Mouse (Mus musculus) gastrocnemius, postnatal 36 days (tissue): ENCODE results near the gene Grin3b. TPM values are rescaled to one million over a fixed set of nuclear protein-coding genes. Genes with fewer than 3 reads are reported as not detected.
A peak's percentile ranks its signal among the peaks of the same experiment; 100 is the strongest.

ENCODE experiments used
- DNase-seq, 2 experiments: peaks; one replicate each; pipeline ENCODE4 v3.0.0; 2022
- intact Hi-C: fragments of 180-260 bp; cut with DNase I; formaldehyde crosslinking; loops from one replicate; pipeline ENCODE4 v1.15.1; 2025
- long read RNA-seq, 2 experiments: library from polyadenylated mRNA; stranded (forward); transcript quantifications; one replicate each; pipeline ENCODE4 v2.0.0; 2021
- total RNA-seq, 2 experiments: library from RNA; stranded (reverse); gene quantifications; 2 replicates each; pipeline ENCODE4 v1.2.3; 2021

Grin3b gene
- under 1 TPM; 0.07 to 0.15 TPM for total RNA-seq
- long read RNA-seq, experiment 1, partial matches to known transcripts: 0 of 1 reads
- long read RNA-seq, experiment 1, other reads (novel, unspliced or antisense): 0 of 1 reads
- long read RNA-seq, experiment 2: 0 reads

DNA sequence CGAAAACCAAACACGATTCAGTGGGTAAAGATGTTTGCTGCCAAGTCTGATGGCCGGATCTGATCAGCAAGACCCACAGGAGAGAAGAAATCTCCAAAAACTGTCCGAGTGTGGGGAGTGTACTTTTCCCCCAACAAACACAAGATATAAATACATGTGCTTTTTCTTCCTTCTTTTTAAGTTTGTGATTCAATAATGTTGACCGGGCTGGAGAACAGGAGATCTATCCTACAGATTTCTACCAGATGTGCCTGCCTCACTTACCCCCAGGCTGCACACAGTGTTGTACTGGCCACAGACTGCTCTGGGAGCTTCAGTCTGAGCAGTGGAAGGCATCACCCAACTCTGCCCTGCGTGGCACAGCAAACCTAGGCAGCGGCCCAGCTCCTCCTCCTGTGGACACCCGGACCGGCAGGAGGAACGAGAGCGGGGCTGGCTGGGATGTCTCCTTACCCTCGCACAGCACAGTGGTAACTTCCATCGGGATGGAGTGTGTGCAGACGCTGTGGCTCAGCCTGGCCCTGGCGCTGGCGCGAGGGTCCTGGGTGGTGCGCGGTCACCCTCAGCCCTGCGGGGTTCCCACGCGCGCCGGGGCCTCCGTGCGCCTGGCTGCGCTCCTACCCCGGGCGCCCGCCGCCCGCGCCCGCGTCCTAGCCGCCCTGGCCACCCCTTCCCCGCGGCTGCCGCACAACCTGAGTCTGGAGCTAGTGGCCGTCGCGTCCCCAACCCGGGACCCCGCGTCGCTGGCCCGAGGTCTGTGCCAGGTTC, at the start of gene Grin3b:
TSS of gene Grin3b (plus strand) at position 301 of the 768 bp plus-strand sequence.
- intact Hi-C loops: no loop called here
- DNase-seq: no peak

DNA sequence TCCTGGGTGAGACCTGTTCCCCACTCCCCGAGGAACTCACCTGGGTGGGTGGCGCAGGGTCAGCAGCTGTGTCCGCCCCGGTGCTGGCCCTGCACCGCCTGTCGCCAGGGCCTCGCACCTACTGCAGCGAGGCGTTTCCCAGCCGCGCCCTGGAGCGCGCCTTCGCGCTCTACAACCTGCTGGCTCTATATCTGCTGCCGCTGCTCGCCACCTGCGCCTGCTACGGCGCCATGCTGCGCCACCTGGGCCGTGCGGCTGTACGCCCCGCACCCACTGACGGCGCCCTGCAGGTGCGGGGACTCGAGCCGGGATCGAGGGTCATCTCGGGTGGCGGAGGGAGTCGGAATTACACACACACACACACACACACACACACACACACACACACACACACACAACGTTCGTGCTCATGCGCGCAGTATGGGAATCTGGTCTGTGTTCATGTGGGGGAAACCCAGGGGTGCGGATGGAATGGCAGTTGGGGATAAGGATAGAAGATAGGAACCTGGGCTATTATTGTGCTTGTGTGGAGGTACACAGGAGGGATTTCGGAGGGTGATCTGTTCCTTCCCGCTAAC, 49.5 kb upstream of the Grin3b start, which contains the start of gene R3hdm4:
TSS of gene R3hdm4 (minus strand) at position 251 of the 578 bp plus-strand sequence.
- intact Hi-C loops: no loop called here
- DNase-seq: no peak

DNA sequence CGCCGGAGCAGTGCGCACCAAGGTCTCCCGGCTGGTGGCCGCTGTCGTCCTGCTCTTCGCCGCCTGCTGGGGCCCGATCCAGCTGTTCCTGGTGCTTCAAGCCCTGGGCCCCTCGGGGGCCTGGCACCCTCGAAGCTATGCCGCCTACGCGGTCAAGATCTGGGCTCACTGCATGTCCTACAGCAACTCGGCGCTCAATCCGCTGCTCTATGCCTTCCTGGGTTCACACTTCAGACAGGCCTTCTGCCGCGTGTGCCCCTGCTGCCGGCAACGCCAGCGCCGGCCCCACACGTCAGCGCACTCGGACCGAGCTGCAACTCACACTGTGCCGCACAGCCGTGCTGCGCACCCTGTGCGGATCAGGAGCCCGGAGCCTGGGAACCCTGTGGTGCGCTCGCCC, 48.9 kb upstream of the Grin3b start:
- intact Hi-C loops: no loop called here
- no peak for DNase-seq

DNA sequence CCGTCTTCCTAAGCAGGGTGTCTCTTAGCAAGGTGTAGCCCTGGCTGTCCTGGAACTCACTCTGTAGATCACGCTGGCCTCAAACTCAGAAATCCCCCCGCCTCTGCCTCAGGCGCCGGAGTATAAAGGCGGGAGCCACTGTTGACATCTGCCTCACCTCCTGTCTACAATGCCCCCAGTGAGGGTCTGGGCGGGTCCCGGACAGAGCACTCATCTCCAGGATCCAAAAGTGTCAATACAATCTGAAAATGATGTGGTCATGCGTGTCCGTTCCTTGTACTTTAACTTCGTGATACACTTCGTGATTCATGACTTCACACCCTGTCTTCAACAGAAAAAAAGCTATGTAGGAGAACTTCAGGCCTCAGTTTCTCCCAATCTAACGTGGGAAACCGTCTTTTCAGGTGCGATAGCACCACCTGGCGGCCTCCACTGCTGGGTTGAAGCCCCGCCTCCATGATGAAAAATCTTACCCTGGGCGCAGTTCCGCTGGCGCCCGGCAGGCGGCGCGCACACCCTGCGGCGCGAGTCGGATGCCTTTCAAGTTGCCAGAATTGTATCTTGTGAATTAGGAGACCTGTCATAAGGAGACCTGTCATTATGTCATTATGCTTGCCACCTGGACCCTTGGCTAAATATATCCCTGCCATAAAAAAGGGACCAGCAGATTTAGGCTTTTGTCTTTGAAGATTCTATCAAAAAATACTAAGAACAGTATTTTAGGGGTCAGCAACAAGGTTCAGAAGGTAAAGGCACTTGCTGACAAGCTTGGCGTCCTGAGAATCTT, 45.3 kb upstream of the Grin3b start:
- DNase-seq: peak; percentile 86 to 94
- intact Hi-C loops: loop anchor here (1.0 kb wide), 2 partner anchors 33 kb away; no protein-coding TSS in a partner anchor

DNA sequence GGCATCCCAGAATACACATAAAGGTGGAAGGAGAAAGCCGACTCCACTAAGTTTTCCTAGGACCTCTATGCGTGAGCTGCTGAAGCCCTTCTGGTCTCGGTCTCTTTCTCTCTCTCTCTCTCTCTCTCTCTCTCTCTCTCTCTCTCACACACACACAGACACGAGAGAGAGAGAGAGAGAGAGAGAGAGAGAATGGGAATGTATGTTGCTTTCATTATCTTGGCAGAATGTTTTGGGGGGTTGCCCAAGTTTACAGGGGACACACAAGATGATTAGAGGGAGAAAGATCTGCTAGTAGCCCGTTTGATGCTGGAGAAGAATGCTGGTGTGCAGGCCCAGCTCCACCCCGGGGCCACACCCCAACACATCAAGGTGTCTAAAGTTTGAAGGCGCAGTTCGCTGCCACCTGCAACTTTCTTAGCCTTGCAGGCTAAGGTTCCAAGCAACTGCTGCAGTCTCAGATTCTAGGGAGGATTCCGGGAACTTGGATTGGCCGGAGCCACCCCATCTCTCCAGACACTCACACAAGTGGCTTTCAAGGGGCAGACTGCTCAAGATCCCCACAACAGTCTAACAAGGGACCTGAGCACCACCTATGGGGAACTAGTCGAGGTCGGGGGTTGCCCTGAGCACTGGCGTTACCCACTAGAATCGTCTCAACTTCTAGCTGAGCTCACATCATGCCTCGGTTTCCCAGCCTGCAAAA, 44.6 kb upstream of the Grin3b start:
- DNase-seq: no peak
- intact Hi-C loops: loop anchor here (1.0 to 2.0 kb wide), 2 partner anchors 29 to 32 kb away; no protein-coding TSS in a partner anchor

DNA sequence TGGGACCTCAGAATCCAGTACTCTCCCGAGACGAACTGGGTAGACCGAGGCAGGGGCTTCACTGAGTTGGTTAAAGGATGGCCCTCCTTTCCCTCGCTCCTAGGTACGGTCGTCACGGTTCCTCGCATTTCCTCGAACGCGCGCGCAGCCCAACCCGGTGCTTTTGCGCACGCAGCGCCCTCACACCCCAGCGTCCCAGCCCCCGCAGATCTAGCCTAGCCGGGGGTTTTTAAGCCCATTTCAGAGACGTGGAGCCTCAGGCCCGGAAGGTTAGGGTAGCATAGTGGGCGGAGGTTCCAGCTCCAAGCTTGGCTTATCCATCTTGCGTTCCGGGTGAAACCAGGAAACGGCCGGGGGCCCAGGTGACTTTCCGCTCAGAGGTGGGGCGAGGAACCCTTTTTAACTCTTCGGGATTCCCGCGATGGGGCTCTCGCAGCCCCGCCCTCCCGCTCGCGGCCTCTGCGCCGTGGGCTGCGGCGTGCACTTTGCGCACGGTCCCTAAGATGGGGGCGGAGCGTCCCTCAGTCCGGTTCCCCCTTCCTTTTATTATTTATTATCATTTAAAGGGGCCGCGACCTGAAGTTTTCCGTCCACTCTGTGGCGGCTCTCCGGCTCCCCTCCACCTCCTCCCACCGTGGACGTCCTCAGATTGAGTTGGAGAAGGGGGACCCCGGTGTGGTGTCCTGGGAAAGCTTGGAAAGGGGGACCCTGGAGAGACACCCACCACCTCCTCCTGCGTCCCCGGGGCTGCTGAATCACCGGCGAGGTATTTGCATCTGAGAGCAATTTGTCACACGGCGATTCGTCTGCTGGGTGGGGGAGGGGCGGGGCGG, 43.8 kb upstream of the Grin3b start, which contains the start of gene Arid3a:
TSS of gene Arid3a (plus strand) at position 553 of the 833 bp plus-strand sequence.
- intact Hi-C loops: loop anchor here (2.0 kb wide), 1 partner anchor 28 kb away; no protein-coding TSS in a partner anchor
- peak; percentile 77 to 83 for DNase-seq

DNA sequence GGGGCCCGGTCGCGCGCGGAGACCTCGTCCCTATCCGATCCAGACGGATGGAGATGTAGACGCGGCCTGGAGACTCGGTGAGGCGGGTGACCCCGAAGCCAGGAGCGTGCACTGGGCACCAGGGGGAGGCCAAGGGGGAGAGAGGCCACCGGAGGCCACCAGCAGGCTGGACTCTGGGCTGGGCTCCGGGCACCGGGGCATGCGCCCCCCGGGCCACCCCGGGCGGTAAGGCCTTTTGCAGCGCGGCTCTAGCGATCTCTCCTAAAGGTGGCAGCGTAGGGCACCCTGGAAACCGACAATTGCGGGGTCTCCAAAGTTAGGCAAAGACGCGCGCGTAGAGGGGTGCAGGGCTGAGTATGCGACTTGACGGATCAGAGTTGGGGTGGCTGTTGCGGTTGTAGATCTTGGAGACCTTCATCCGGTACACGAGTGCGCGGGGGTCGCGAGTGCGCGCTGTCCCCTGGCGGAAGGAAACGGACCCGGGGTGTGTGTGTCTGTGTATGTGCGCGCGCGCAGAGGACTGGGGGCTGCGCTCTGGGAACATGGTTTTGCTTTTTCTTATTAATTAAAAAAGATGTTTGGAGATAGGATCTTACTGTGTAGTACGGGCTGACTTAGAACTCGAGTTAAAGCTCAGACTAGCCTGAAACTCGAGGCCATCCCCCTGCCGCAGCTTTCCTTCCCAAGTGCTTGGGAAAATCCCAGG, 43.0 kb upstream of the Grin3b start:
- intact Hi-C loops: loop anchor here (2.0 kb wide), 1 partner anchor 27 kb away; no protein-coding TSS in a partner anchor
- peak in 1 of 2 experiments; percentile 58 for DNase-seq

DNA sequence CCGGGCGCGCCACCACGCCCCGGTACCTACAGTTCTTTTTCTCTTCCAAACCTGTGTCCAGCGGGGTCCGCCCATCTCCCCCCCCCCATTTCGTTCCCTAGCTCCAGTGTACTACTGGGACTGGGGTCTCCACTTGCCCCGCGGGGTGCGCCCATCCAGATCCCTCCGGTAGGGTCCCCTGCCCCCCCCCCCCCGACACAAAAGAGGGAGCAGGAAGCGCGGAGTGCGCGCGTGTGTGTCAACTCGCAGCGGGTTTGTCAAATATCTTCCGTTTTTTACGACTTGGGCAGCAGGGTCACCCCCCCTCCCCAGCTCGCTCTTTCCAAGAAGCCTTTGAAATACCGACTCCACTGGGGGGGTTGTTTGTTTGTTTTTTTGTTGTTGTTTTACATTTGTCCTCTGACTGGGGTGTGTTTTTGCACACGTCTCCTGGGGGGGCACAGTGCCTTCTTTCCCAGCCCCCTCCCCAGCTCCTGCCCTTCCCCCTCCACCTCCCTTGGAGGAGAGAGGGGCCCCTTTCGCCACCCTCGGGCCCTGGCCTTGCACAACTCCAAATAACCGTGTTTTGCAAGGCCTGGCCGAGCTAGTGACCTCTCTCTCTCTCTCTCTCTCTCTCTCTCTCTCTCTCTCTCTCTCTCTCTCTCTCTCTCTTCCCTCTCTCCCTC, 42.4 kb upstream of the Grin3b start:
- DNase-seq: no peak
- intact Hi-C loops: no loop called here

DNA sequence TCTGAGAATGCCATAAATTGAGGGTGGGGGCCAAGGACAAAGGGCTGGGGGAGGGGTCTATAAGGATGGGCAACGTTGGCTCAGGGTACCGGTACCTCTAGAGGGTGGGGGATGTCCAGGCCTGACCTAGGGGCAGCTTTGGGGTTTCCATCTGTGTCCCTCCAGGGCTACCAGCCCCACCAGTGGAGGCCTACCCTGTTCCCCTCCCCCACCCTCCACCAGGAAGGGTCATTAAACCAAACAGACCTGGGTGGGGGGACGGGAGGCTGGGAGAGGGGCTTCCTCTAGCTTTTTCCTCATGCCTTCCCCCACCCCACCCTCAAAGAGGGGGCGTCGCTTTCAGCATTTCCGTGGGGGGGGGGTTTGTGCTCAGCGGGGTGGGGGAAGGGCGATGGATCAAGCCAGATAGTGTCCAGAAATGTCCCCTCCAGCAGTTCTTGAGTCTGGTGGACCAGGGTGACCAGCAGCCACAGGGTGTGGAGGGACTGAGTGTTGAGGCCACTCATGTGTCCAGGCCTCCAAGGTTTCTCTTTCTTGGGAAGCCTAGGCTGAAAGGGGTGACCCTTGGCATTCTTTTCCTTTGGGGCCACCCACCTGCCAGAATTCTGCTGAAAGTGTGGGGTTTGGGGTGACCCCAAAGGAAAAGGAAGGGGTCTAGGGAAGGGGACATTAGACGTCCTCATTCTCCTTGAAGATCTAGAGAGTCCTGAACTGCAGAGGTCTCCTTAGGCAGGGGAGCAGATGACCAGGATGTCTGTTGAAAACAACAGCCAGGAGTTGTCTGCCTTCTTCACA, 41.4 kb upstream of the Grin3b start:
- DNase-seq: no peak
- intact Hi-C loops: no loop called here

DNA sequence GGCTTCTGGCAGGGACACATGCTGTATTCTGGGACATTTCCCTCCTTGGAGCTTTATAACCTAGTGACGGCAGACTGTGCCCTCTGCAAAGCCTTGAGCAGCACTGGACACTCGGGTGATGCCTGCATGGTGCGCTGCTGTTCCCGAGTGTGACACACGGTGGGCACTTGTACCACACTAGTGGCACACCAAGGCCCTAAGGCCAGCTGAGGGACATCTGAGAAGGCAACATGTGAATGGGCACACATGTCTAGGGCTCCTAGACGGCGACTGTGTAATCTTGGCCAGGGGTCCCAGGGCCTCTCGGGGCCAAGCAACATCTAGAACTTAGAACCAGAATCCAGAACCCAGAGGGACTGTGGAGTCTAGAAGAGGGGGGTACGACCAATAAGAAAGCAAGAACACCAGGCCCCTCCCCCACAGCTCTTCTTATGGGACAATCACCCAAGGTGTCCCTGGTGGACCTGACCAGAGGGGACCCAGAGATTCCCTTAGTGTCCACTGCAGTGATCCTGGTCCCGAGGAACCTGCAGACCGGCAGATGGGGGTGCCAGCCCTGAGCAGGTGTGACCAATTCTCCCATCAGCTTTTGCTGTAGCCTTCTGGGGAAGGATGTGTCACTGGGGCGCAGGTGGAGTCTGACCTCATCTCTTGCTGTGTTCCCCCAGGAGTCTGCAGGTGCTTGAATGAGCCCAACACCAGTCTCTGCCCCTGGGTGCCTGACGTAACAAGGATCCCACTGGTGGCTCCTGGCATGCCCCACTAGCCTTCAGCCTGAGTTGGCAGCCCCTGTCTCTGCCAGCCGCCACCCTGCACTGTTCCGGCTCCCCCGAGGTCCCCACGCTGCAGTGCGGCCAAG, 40.3 kb upstream of the Grin3b start:
- DNase-seq: no peak
- intact Hi-C loops: no loop called here

DNA sequence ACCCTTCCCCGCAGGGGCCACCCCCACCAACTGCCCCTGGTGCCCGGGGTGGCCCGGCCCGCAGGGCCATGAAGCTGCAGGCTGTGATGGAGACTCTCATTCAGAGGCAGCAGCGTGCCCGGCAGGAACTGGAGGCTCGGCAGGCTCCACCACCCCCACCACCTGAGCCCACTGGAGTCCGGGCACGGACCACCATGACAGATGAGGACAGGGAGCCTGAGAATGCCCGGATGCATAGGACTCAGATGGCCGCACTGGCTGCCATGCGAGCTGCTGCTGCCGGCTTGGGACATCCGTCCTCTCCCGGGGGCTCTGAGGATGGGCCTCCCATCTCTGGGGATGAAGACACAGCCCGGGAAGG, 39.7 kb upstream of the Grin3b start:
- intact Hi-C loops: no loop called here
- no peak for DNase-seq

DNA sequence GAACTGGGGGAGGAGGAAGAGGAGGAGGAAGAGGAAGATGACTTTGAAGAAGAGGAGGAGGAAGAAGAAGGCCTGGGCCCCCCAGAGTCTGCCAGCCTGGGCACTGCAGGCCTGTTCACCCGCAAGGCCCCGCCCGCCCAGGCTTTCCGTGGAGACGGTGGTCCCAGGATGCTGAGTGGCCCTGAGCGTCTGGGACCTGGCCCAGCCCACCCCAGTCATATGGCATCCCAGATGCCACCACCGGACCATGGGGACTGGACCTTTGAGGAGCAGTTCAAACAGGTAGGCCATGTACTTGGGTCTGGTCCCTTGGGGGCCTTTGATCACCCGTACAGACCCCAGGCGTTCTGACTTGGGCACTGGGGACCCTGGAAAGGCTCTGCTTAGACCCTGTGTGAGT, 38.7 kb upstream of the Grin3b start:
- DNase-seq: no peak
- intact Hi-C loops: no loop called here

DNA sequence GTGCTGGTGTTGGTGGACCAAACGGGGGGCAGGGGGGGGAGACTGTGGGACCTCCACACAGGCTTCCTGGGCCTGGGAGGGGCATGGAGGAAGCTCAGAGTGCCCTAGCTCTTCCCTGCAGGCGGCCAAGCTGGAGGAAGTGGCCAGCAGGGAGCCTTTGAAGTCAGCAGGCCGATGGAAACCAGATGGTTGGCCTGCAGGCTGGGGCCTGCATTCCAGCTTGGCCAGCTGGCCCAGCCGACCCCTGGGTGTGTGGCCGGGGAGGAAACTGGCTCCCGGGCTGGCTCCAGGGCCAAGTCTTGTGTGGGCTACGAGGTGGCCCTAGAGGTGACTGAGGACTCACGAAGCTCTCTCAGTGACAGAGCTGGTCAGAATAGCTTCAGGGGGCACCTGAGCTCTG, 37.8 kb upstream of the Grin3b start:
- intact Hi-C loops: no loop called here

DNA sequence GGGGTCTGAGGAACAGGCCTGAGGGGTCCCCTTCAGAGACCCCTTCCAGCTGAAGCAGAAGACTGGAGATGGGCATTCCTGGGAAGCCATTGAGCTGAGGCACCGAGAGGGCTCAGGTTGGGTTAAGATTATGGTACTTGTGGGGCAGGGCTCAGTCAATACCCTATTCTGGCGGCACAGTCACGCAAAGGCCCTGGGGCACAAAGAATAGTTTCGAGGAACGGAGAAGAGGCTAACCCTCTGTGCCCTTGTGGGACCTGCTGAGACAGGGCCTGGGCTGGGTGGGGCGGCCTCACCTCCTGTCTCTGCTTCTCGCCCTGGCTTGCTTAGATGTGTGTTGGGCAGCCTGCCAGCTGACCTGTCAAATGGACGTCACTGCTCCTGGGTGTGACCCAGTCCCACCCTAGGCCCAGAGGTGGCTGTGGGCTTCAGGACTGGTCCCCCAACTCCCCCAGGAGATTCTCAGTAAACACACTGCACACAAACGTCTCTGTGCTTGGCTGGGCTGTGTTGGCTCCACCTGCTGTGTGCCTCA, 37.3 kb upstream of the Grin3b start:
- no peak for DNase-seq
- intact Hi-C loops: no loop called here

More for the DNA sequence above, 37.8 kb upstream of the Grin3b start:
- peak; percentile 66 to 79 for DNase-seq

DNA sequence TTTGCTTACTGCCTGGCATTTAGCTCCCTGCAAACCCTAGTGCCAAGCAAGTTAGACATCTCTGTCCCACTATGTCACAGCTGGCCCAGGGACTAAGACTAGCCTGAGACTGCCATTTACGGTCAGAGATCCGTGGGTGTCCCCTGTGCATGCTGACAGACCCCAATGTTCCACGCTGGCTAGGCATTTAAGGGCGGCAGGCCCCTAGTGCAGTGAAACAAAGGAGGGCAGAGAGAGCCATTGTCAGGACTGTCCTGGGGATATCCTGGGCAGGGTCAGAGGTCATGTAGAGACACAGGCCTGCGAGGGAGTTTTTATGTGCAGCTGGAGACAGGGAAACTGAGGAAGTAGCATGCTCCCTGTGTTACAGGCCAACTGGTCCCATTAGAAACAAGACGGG, 36.7 kb upstream of the Grin3b start:
- intact Hi-C loops: no loop called here

DNA sequence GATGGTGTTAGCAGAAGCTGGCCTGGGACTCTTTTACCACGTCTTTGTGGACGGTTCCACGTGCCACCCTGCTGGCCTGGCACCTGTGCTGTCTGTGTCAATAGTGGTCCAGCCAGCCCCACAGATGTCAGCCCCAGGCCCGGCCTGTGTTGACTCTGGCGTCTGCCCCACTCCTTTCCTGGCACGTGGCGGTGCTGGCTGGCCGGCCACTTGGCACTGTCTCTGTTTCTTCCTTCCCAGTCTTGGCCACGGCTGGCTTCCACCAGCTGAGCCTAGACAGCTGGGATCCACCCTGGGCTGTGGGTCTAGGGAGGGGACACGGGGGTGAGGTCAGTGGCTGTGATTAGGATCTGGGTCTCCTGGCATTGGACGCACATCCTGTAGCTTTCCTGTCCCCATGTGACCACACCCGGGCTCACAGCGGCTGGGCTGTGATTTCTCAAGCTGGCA, 36.2 kb upstream of the Grin3b start:
- intact Hi-C loops: no loop called here
- DNase-seq: peak; percentile 89 to 93

More for the DNA sequence above, 36.7 kb upstream of the Grin3b start:
- DNase-seq: no peak
